Mouse (Mus musculus): Measurements from ENCODE around the gene Ubald1. TPM values are rescaled to one million over a fixed set of nuclear protein-coding genes. Genes with fewer than 3 reads are reported as not detected.
A peak's percentile ranks its signal among the peaks of the same experiment; 100 is the strongest.

Gene Ubald1
- polyA plus RNA-seq, 1 experiment: 62.1 TPM

DNA sequence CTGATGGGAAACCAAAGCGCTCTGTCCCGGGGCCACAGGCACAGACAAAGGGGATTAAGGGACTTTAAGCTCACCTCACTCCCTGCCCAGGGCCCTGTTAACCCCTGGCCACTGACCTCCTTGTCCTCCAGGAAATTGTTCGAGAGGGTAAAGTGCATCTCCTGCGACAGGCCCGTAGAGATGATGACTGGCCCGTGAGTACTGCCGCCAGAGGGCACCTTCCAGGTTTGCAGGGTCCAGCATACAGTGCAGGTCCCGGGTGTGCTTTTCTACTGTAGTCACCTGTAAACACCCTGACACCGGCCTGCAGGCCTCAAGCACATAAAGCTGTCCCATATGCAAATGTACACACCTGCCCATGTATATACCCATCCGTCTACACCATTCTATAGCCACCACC, 18.7 kb downstream of the Ubald1 start:
- 40% methylated on average over 10 of the region's 10 CpGs for WGBS
- no peak for DNase-seq

GRCm38 (mm10) chr16:4855046-4855650, 25.0 kb downstream of the Ubald1 start:
- WGBS: 42% methylated on average over 5 of the region's 5 CpGs
- Histone ChIP-seq H3K4me3 (replicated peaks; ENCODE audit: extremely low read depth, low read depth, low read length) (no peak overlapping the region), H3K4me1 (ENCODE audit: control insufficient read depth, insufficient read depth, low read length) (no peaks in the 10 kb centered on the region)
- no peak for DNase-seq
- TF ChIP-seq CTCF (IDR thresholded peaks at IDR 0.05; ENCODE audit: insufficient read depth, low read length) (no peak), POLR2A (IDR thresholded peaks at IDR 0.05; ENCODE audit: borderline replicate concordance, extremely low read depth, low read depth, low read length) (no peak)

More for the DNA sequence above, 18.7 kb downstream of the Ubald1 start:
- Histone ChIP-seq H3K4me3 (replicated peaks; ENCODE audit: extremely low read depth, low read depth, low read length) (no peak overlapping the region), H3K4me1 (ENCODE audit: control insufficient read depth, insufficient read depth, low read length) (peaks cover 4% of the 10 kb centered on the region)
- TF ChIP-seq POLR2A (IDR thresholded peaks at IDR 0.05; ENCODE audit: borderline replicate concordance, extremely low read depth, low read depth, low read length) (no peak), CTCF (IDR thresholded peaks at IDR 0.05; ENCODE audit: insufficient read depth, low read length) (peak; percentile 24; the same call in 1 of the 2 replicates)

GRCm38 (mm10) chr16:4850938-4851628, 29.0 kb downstream of the Ubald1 start:
- WGBS: 55% methylated on average over 5 of the region's 5 CpGs
- Histone ChIP-seq H3K4me3 (replicated peaks; ENCODE audit: extremely low read depth, low read depth, low read length) (no peak overlapping the region), H3K4me1 (ENCODE audit: control insufficient read depth, insufficient read depth, low read length) (no peaks in the 10 kb centered on the region)
- DNase-seq: no peak
- TF ChIP-seq POLR2A (IDR thresholded peaks at IDR 0.05; ENCODE audit: borderline replicate concordance, extremely low read depth, low read depth, low read length) (no peak), CTCF (IDR thresholded peaks at IDR 0.05; ENCODE audit: insufficient read depth, low read length) (no peak)

GRCm38 (mm10) chr16:4850361-4850760, 29.8 kb downstream of the Ubald1 start:
- 59% methylated on average over 7 of the region's 7 CpGs for WGBS
- no peak for DNase-seq
- TF ChIP-seq POLR2A (IDR thresholded peaks at IDR 0.05; ENCODE audit: borderline replicate concordance, extremely low read depth, low read depth, low read length): no peak
- no peak for TF ChIP-seq CTCF (IDR thresholded peaks at IDR 0.05; ENCODE audit: insufficient read depth, low read length)
- Histone ChIP-seq H3K4me3 (replicated peaks; ENCODE audit: extremely low read depth, low read depth, low read length) (no peak overlapping the region), H3K4me1 (ENCODE audit: control insufficient read depth, insufficient read depth, low read length) (no peaks in the 10 kb centered on the region)

DNA sequence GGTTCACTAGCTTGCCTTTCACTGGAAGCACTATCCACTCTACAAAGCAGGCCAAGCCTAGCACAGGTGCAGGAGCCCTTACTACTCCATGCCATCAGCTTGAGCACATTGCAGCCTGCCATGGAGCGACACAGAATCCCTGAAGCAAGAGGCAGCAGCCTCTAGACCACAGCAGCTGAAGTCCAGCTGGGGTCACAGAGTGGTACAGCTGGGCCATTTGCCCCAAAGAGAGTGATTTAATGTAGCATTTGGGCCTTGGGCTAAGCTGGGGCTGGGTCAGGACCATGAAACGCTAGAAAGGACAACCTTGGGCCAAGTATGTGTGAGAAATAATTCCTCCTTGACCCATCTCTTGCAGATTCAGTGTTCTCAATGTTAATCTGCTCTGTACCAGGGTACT, 32.0 kb downstream of the Ubald1 start:
- TF ChIP-seq CTCF (IDR thresholded peaks at IDR 0.05; ENCODE audit: insufficient read depth, low read length): no peak
- no peak for TF ChIP-seq POLR2A (IDR thresholded peaks at IDR 0.05; ENCODE audit: borderline replicate concordance, extremely low read depth, low read depth, low read length)
- DNase-seq: no peak
- Histone ChIP-seq H3K4me1 (ENCODE audit: control insufficient read depth, insufficient read depth, low read length) (no peaks in the 10 kb centered on the region), H3K4me3 (replicated peaks; ENCODE audit: extremely low read depth, low read depth, low read length) (no peak overlapping the region)
- WGBS: 82% methylated on average over 2 of the region's 2 CpGs

- no peaks in the 10 kb centered on the region for H3K4me1 ChIP-seq (ENCODE audit: control insufficient read depth, insufficient read depth, low read length)
- no peak for TF ChIP-seq POLR2A (IDR thresholded peaks at IDR 0.05; ENCODE audit: borderline replicate concordance, extremely low read depth, low read depth, low read length)
- no peak for TF ChIP-seq CTCF (IDR thresholded peaks at IDR 0.05; ENCODE audit: insufficient read depth, low read length)
- WGBS: 67% methylated on average over 3 of the region's 3 CpGs
- no peak for DNase-seq
- no peak overlapping the region for H3K4me3 ChIP-seq (replicated peaks; ENCODE audit: extremely low read depth, low read depth, low read length)
These were observed 33.1 kb downstream of the Ubald1 start for GRCm38 (mm10) chr16:4847041-4847440.

GRCm38 (mm10) chr16:4840231-4840630, 39.9 kb downstream of the Ubald1 start:
- no peak overlapping the region for H3K4me3 ChIP-seq (replicated peaks; ENCODE audit: extremely low read depth, low read depth, low read length)
- no peaks in the 10 kb centered on the region for H3K4me1 ChIP-seq (ENCODE audit: control insufficient read depth, insufficient read depth, low read length)
- 67% methylated on average over 8 of the region's 8 CpGs for WGBS
- no peak for DNase-seq
- no peak for TF ChIP-seq CTCF (IDR thresholded peaks at IDR 0.05; ENCODE audit: insufficient read depth, low read length)
- TF ChIP-seq POLR2A (IDR thresholded peaks at IDR 0.05; ENCODE audit: borderline replicate concordance, extremely low read depth, low read depth, low read length): no peak

DNA sequence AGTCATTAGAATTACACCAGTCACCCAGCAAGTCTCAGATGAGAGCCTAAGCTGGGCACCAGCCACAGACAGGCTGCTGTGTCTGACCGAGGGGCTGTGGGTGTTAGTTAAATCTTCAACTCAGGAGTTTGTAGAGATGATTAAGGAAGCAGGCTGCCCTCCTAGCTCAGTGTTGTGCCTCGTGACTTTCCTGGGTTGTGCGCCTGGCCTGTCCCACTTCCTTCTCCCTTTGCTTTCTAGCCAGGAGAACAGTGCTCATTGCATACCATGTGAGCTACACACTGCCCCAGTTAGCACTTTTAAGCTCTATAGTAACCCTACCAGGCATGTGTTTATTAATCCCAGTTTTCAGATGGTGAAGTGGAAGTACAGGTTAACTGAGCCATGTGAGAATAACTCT, 40.6 kb downstream of the Ubald1 start:
- 69% methylated on average over 3 of the region's 3 CpGs for WGBS
- TF ChIP-seq POLR2A (IDR thresholded peaks at IDR 0.05; ENCODE audit: borderline replicate concordance, extremely low read depth, low read depth, low read length) (no peak), CTCF (IDR thresholded peaks at IDR 0.05; ENCODE audit: insufficient read depth, low read length) (no peak)

GRCm38 (mm10) chr16:4837631-4838030, 42.5 kb downstream of the Ubald1 start:
- TF ChIP-seq POLR2A (IDR thresholded peaks at IDR 0.05; ENCODE audit: borderline replicate concordance, extremely low read depth, low read depth, low read length) (no peak), CTCF (IDR thresholded peaks at IDR 0.05; ENCODE audit: insufficient read depth, low read length) (no peak)
- no peak for DNase-seq
- Histone ChIP-seq H3K4me3 (replicated peaks; ENCODE audit: extremely low read depth, low read depth, low read length) (no peak overlapping the region), H3K4me1 (ENCODE audit: control insufficient read depth, insufficient read depth, low read length) (no peaks in the 10 kb centered on the region)
- 79% methylated on average over 3 of the region's 3 CpGs for WGBS

More for the DNA sequence above, 40.6 kb downstream of the Ubald1 start:
- Histone ChIP-seq H3K4me3 (replicated peaks; ENCODE audit: extremely low read depth, low read depth, low read length) (no peak overlapping the region), H3K4me1 (ENCODE audit: control insufficient read depth, insufficient read depth, low read length) (no peaks in the 10 kb centered on the region)
- DNase-seq: no peak

DNA sequence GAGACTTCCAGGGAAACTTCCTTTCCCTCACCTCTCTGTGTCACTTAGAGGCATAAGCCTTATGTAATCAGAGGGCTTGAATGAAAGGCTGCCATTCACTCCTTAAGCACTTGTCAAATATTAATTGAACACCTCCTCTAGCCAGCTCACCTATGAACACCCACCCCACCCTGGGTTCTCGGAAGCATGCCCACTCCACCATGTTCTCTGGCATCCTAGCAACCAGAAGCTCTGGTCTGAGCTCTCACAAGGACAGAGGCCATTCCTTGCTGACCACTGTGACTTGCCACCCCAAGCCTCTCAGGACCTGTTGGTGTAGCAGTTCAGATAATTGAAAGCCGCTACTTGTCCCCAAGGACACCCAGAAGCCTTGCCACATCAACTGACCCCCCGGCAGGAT, 44.9 kb downstream of the Ubald1 start, which contains the start of gene 4930562C15Rik:
4930562C15Rik (plus strand) TSS at position 226 of the 400 bp plus-strand sequence.
- WGBS: 75% methylated on average over 3 of the region's 3 CpGs
- no peak for TF ChIP-seq CTCF (IDR thresholded peaks at IDR 0.05; ENCODE audit: insufficient read depth, low read length)
- 0 out of 2 replicates have a peak, but pooled peaks have one; percentile 9 for TF ChIP-seq POLR2A (IDR thresholded peaks at IDR 0.05; ENCODE audit: borderline replicate concordance, extremely low read depth, low read depth, low read length)
- DNase-seq: peak; percentile 31
- no peaks in the 10 kb centered on the region for H3K4me1 ChIP-seq (ENCODE audit: control insufficient read depth, insufficient read depth, low read length)
- peak within 1 kb of the TSS; percentile 31 for H3K4me3 ChIP-seq (replicated peaks; ENCODE audit: extremely low read depth, low read depth, low read length)
